Mouse (Mus musculus) midbrain, embryonic 15.5 days (tissue): Measurements from ENCODE around the gene Celsr1. TPM values are rescaled to one million over a fixed set of nuclear protein-coding genes. Genes with fewer than 3 reads are reported as not detected.
A peak's percentile ranks its signal among the peaks of the same experiment; 100 is the strongest.

ENCODE experiments used
- ATAC-seq: fragments of 200-750 bp; cut with Nextera tagmentation; replicated peaks from 2 replicates; pipeline ENCODE4 v1.8.0; 2017; ENCODE audit warnings: moderate TSS enrichment
- H3K27ac ChIP-seq: fragments of 300-500 bp; sonication (generic); 2 replicates; pipeline ENCODE4 v1.5.1; 2015; ENCODE audit warnings: mild to moderate bottlenecking, inconsistent platforms
- H3K27me3 ChIP-seq: fragments of 300-500 bp; sonication (generic); replicated peaks from 2 replicates; pipeline ENCODE4 v1.6.1; 2015; ENCODE audit warnings: inconsistent platforms
- H3K36me3 ChIP-seq: fragments of 300-500 bp; sonication (generic); replicated peaks from 2 replicates; pipeline ENCODE4 v1.6.1; 2015; ENCODE audit warnings: inconsistent platforms
- H3K4me1 ChIP-seq: fragments of 300-500 bp; sonication (generic); 2 replicates; pipeline ENCODE4 v1.6.1; 2015; ENCODE audit warnings: inconsistent platforms
- H3K4me2 ChIP-seq: fragments of 300-500 bp; sonication (generic); 2 replicates; pipeline ENCODE4 v1.6.1; 2015; ENCODE audit warnings: inconsistent platforms, mild to moderate bottlenecking, moderate library complexity
- H3K4me3 ChIP-seq: fragments of 300-500 bp; sonication (generic); 2 replicates; pipeline ENCODE4 v1.5.1; 2015; ENCODE audit warnings: mild to moderate bottlenecking, inconsistent platforms
- H3K9ac ChIP-seq: fragments of 300-500 bp; sonication (generic); 2 replicates; pipeline ENCODE4 v1.6.1; 2015; ENCODE audit warnings: mild to moderate bottlenecking, inconsistent platforms
- H3K9me3 ChIP-seq: fragments of 300-500 bp; sonication (generic); 2 replicates; pipeline ENCODE4 v1.6.1; 2016; ENCODE audit warnings: inconsistent platforms
- WGBS: fragments of 180-500 bp; shearing (Covaris S2); methylation state at CpG from one replicate; pipeline ENCODE4 v1.1.7; 2015; ENCODE audit warnings: mixed read lengths; 5-methylcytosine and 5-hydroxymethylcytosine counted together
- polyA plus RNA-seq: library from polyadenylated mRNA; unstranded; fragments of >200 nt; fragmentation: Nextera tagmentation; extraction: Ambion mirVana; gene quantifications from 2 replicates; pipeline ENCODE4 v1.2.1, GENCODE M21; 2015

Gene Celsr1
- polyA plus RNA-seq, 1 experiment from 2014 or later: 1.6 TPM

DNA sequence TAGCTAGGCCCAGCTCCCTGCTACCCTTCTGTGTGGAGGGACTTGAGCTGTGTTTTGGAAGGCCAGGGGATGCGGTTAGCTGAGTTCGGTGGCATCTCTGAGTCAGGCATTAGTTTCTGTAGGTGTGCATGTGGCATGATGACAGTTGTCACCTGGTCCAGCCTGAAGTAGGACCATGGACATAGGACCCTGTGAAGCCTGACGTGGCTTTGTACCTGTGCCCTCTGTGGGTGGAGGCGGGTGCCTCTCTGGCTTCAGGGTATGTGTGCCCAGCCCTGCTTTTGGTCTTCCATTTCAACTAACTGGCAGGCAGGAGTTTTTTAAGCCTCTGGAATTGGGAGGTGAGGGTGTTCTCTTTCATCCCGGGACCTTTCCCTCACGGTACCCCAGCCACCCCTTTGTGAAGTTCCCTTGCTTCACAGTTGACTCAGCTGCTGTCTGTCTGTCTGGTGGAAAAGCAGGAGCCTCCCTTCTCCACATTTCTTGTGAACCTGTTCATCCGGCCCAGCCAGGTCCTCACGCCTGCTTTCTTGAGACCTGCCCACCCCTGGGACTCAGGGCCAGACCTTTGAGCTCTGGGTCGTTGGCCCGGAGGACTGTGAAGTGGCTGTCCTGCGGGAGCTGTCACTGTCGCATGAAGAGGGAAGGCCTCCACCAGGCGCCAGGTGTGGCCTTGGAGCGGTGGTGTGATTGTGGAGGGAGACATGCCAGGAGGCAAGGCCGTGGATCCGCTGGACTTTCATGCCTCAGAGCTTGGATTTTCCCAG lies 40.8 kb upstream of the Celsr1 start:
- 90% methylated on average over 16 of the region's 16 CpGs for WGBS
- no peak overlapping the region for H3K4me2 ChIP-seq
- H3K9me3 ChIP-seq: no peaks in the 10 kb centered on the region
- no peak for ATAC-seq
- no peak overlapping the region for H3K9ac ChIP-seq
- no peaks in the 10 kb centered on the region for H3K27me3 ChIP-seq
- no peaks in the 10 kb centered on the region for H3K36me3 ChIP-seq
- H3K27ac ChIP-seq: no peak overlapping the region
- H3K4me1 ChIP-seq: peaks cover 26% of the 10 kb centered on the region
- no peak overlapping the region for H3K4me3 ChIP-seq

DNA sequence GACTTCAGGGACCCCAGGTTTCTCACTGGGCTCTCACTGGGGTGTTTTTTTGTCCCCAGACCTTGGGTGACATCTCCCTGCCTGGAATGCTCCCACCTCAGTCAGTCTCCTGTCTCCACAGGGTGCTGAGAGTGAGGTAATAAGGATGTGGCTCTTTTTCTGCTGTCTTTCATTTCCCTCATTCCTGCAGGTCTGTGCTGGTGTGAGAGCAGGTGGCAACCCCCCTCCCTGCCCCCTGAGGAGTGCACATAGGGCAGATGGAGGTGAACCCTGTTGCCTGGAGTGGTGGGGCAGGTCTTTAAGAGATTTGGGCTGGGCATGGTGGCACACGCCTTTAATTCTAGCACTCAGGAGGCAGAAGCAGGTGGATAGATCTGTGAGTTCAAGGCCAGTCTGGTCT lies 37.6 kb upstream of the Celsr1 start:
- Histone ChIP-seq H3K4me3 (no peak overlapping the region), H3K4me1 (peaks cover 48% of the 10 kb centered on the region), H3K4me2 (no peak overlapping the region), H3K27ac (peak overlapping the region; percentile 52), H3K9ac (no peak overlapping the region), H3K36me3 (no peaks in the 10 kb centered on the region), H3K27me3 (no peaks in the 10 kb centered on the region), H3K9me3 (no peaks in the 10 kb centered on the region)
- 86% methylated on average over 1 of the region's 1 CpGs for WGBS
- ATAC-seq: no peak

DNA sequence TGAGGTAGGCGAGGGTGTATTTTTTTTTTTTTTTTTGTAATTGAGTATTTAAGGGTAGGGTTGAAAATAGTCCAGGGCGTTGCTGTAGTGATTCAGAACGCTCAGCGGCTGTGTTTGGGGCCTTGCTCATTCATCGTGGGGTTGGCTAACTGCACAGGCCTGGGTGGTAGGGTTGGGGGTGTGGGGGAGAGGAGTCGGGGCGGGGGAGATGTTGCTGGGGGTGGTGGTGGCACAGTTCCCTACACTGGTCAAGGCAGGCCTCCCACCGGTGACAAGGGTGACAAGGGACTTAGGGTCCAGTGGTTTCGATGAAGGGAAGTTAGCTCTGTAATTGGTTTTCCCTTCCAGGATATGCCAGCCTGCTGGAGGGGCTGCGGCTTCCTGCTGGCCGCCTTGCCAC lies 36.8 kb upstream of the Celsr1 start:
- Histone ChIP-seq H3K4me1 (peaks cover 48% of the 10 kb centered on the region), H3K9me3 (no peaks in the 10 kb centered on the region), H3K4me2 (no peak overlapping the region), H3K27me3 (no peaks in the 10 kb centered on the region), H3K27ac (peak overlapping the region; percentile 52), H3K36me3 (no peaks in the 10 kb centered on the region), H3K4me3 (no peak overlapping the region), H3K9ac (no peak overlapping the region)
- ATAC-seq: no peak
- 64% methylated on average over 11 of the region's 11 CpGs for WGBS

DNA sequence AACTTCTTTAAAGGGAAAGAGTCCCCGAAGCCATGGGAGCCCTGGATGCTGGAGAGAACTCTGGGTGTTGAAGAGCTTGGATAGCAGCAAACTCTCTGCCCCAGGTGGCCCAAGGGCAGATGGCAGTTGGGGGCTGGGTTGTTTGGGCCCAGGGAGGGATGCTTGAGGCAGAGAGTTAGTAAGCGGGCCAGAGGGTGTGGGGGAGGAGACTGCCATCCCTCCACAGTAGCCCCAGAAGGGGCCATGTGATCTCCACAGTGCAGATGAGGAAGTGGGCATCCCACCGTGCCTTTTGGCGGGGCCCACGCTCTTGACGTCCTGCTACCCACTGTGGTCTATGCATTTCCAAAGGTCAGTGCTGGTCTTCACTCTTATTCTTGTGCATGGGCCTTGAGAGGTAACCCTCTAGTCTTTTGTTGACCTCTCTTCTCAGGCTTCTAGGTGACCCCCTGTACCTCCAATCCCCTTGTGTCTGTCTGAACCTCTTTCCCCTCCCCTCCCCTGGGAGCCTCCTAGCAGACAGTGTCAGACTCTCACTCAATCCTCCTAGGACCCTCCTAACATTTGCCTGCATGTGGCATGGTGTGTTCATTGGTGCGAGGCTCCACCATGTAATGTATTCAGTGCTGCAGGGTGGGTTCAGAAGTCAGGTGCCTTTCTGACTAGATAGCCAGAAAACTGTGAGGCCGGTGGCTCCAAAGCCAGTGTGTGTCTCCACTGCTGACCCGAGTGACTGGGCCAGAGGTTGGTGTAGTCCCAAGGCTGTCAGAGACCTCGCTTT lies 35.6 kb upstream of the Celsr1 start:
- Histone ChIP-seq H3K4me2 (no peak overlapping the region), H3K4me3 (no peak overlapping the region), H3K9me3 (no peaks in the 10 kb centered on the region), H3K27me3 (no peaks in the 10 kb centered on the region), H3K4me1 (peaks cover 48% of the 10 kb centered on the region), H3K36me3 (no peaks in the 10 kb centered on the region), H3K9ac (no peak overlapping the region), H3K27ac (0 out of 2 replicates have a peak overlapping the region, but pooled peaks have one; percentile 52)
- whole genome bisulfite sequencing: 78% methylated on average over 10 of the region's 10 CpGs
- ATAC-seq: no peak

DNA sequence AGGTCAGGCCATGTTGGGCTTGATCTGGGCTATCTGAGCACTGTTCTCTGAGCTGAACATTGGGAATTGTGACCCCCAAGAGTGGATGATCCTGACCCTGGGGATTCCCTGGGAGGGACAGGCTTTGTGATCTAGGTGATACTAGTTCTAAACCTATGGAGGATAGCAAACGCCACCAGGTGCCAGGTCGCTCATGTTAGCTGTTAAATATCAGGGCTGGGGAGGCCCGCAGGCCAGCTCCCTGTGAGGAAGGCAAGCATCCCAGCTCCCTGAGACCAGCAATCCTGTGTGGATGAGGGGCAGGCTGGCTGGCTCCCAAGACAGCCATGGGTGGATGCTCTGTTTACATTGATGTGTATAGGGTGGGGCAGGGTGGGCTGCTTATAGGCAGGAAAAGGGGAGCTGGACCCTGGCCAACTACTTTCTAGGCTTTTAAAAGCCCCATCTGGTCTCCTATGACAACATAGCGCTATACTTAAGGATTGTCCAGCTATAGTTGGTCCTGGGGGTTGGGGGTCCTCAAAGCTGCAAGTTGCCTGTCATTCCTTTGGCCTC lies 34.4 kb upstream of the Celsr1 start:
- Histone ChIP-seq H3K4me1 (peaks cover 52% of the 10 kb centered on the region), H3K9ac (no peak overlapping the region), H3K27ac (no peak overlapping the region), H3K4me2 (no peak overlapping the region), H3K36me3 (no peaks in the 10 kb centered on the region), H3K9me3 (no peaks in the 10 kb centered on the region), H3K27me3 (no peaks in the 10 kb centered on the region), H3K4me3 (no peak overlapping the region)
- no peak for ATAC-seq
- 84% methylated on average over 4 of the region's 4 CpGs for WGBS

DNA sequence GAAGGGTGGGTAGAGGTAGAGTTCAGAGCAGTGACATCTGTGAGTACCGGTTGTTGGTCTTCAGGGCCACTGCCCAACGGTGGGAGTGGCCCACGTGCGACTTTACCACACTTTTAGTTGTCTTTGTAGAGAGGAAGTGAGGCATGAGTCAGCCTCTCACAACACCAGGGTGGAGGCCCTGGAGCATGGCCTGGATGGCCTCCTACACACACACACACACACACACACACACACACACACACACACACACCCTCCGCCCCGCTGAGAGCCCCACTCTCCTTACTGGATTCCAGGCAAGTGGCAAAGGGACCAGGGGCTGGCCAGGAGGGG lies 34.0 kb upstream of the Celsr1 start:
- no peak overlapping the region for H3K4me3 ChIP-seq
- WGBS: 65% methylated on average over 6 of the region's 6 CpGs
- no peak for ATAC-seq
- no peaks in the 10 kb centered on the region for H3K9me3 ChIP-seq
- H3K36me3 ChIP-seq: no peaks in the 10 kb centered on the region
- H3K4me1 ChIP-seq: peaks cover 56% of the 10 kb centered on the region
- no peaks in the 10 kb centered on the region for H3K27me3 ChIP-seq
- no peak overlapping the region for H3K9ac ChIP-seq
- H3K4me2 ChIP-seq: no peak overlapping the region
- no peak overlapping the region for H3K27ac ChIP-seq

DNA sequence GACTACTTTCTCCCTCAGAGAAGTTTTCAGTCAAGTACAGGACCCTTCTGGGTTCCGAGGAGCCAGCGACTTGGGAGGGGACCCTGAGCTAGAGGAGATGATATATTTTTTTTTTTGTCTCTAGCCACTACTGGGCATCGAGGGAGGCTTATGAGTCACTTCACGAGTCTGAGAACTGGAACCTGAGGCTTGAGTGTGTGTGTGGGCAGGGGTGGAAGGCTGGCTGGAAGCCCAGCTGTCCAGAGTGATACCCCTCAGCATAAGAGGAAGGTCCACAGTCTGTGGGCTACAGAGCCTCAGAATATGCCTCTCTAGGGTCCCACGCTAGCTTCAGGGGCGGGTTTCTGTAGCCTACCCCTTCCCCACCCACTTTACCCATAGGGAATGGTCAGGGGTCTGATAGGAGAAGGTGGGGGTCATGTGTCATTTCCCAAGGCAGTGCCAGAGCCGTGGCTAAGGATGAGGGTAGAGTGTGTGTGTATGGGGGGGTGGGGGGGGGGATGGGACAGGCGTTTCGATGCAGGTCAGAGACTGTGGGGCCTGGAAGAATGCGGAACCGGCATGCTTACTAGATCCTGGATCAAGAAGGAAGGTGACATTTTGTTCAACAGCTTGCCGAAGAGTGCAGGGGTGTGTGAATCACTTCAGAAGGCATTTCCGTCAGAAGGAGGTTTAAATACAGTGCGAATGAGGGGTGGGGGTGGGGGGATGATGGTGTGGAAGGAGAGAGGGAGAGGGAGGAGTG lies 33.4 kb upstream of the Celsr1 start:
- no peaks in the 10 kb centered on the region for H3K9me3 ChIP-seq
- no peak overlapping the region for H3K9ac ChIP-seq
- peaks cover 58% of the 10 kb centered on the region for H3K4me1 ChIP-seq
- H3K36me3 ChIP-seq: no peaks in the 10 kb centered on the region
- no peak overlapping the region for H3K4me2 ChIP-seq
- WGBS: 80% methylated on average over 14 of the region's 14 CpGs
- no peak overlapping the region for H3K27ac ChIP-seq
- ATAC-seq: no peak
- no peaks in the 10 kb centered on the region for H3K27me3 ChIP-seq
- no peak overlapping the region for H3K4me3 ChIP-seq

DNA sequence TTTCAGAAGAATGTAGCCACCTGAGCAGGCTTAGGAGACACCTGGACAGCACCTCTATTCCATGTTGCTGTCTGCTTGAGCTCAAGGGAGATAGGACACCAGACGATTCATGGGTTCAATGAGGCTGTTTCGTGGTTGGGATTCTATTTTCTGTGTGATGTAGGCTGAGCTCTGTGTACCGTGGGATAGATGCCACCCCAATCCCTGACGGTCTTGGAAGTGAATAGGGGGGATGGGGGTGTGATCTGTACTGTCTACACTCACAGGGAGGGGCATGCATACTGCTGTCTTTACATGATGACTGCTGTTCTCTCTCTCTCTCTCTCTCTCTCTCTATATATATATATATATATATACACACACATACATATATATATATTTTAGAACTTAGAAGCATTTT lies 31.8 kb upstream of the Celsr1 start:
- H3K9ac ChIP-seq: no peak overlapping the region
- peaks cover 61% of the 10 kb centered on the region for H3K4me1 ChIP-seq
- WGBS: 95% methylated on average over 4 of the region's 4 CpGs

DNA sequence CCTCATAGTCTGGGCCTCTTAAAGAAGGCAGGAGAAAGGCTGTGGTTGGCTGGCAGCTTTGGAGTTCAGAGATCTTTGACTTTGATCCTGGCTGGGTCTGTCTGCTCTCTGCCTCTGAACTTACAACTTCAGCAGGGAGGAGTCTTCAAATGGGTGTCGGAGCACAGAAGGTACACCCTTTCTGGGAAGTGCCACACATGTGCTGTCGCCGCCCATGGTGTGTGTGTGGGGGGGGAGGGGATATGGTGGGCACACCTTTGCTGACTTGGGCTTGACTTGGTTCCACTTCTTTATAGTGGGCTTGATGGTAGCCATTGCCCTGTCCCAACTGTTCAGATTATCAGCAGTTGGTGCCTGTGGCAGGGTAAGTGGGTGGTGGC lies 31.3 kb upstream of the Celsr1 start:
- H3K4me3 ChIP-seq: no peak overlapping the region
- H3K36me3 ChIP-seq: no peaks in the 10 kb centered on the region
- H3K9me3 ChIP-seq: no peaks in the 10 kb centered on the region
- H3K27ac ChIP-seq: no peak overlapping the region
- ATAC-seq: no peak
- 92% methylated on average over 3 of the region's 3 CpGs for WGBS
- H3K4me2 ChIP-seq: no peak overlapping the region
- H3K27me3 ChIP-seq: no peaks in the 10 kb centered on the region
- H3K4me1 ChIP-seq: peaks cover 62% of the 10 kb centered on the region
- no peak overlapping the region for H3K9ac ChIP-seq

More for the DNA sequence above, 31.8 kb upstream of the Celsr1 start:
- Histone ChIP-seq H3K27ac (no peak overlapping the region), H3K36me3 (no peaks in the 10 kb centered on the region), H3K9me3 (no peaks in the 10 kb centered on the region), H3K4me3 (no peak overlapping the region), H3K27me3 (no peaks in the 10 kb centered on the region), H3K4me2 (no peak overlapping the region)
- ATAC-seq: no peak

DNA sequence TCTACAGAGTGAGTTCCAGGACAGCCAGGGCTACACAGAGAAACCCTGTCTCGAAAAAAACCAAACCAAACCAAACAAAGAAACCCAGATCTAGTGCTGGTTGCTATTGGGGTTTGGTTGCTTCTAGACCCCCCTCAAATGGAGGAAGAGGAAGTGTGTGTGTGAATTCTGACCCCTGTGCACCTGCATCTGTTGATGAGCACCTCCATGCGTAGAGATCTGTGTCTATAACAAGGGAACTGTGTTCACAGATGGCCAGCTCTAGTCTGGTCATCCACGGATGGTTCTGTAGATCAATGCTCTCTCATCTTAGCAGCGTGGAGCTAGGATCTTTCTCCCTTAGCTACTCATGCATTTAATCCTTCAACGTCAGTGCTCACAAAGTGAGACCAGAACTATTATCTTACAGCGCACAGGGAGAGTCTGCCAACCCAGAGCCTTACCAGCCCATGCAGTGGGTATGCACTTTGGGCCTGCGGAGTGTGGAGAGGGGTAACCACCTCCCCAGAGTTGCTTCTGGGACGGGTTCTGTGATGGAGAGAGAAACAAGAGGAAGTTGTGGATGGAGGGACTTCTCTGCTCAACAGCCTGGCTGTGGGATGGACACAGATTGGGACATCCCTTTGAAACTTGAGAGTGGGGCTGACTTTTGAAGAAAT lies 30.7 kb upstream of the Celsr1 start:
- Histone ChIP-seq H3K9me3 (no peaks in the 10 kb centered on the region), H3K9ac (no peak overlapping the region), H3K4me1 (peaks cover 62% of the 10 kb centered on the region), H3K4me3 (no peak overlapping the region), H3K36me3 (no peaks in the 10 kb centered on the region), H3K27ac (no peak overlapping the region), H3K4me2 (no peak overlapping the region), H3K27me3 (no peaks in the 10 kb centered on the region)
- WGBS: 69% methylated on average over 8 of the region's 8 CpGs
- no peak for ATAC-seq

DNA sequence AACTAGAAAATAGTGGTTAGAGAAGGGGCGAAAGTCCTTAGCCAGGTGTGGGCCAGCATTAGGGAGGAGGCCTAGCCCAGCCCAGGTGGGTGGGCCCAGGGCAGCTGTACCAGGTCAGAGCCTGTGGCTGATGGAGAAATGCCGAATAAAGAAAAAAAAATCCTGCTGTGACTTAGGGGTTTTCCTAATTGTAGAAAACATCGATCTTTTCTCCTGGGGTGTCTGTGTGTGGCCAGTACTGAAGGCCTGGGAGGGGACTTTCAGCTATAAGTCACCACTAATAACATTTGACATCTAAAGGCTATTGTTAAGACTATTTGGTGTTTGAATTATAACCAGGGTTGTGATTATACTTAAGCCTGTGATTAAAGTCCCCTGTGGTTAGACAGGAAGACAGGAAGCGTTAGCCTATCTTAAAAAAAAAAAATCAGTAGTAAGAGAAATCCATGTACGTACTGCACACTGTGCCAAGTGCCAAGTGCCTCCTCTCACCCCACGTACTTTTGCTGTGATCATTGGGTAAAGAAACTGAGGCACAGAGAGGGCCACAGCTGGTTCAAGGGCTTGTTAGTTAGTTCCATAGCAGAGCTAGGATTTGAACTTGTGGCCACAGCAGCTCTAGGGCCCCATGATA lies 28.4 kb upstream of the Celsr1 start:
- Histone ChIP-seq H3K27me3 (no peaks in the 10 kb centered on the region), H3K4me2 (peak overlapping the region; percentile 88), H3K4me1 (peaks cover 53% of the 10 kb centered on the region), H3K9ac (peak overlapping the region; percentile 13; the same call in 1 of the 2 replicates), H3K4me3 (0 out of 2 replicates have a peak overlapping the region, but pooled peaks have one; percentile 66), H3K9me3 (no peaks in the 10 kb centered on the region), H3K36me3 (no peaks in the 10 kb centered on the region), H3K27ac (no peak overlapping the region)
- ATAC-seq: no peak
- 54% methylated on average over 6 of the region's 6 CpGs for WGBS
